Mouse (Mus musculus) limb, embryonic 11.5 days (tissue): Measurements from ENCODE around the gene Zfp451. TPM values are rescaled to one million over a fixed set of nuclear protein-coding genes. Genes with fewer than 3 reads are reported as not detected.
"Not testable (repeated sequence)": the region's sequence is repeated elsewhere in the genome, so short reads cannot be mapped to it uniquely, and the experiment has no call there.

Source experiments
- ATAC-seq: fragments of 200-750 bp; cut with Nextera tagmentation; 2 replicates; pipeline ENCODE4 v1.8.0; 2017; ENCODE audit warnings: low read depth; ENCODE audit not compliant: insufficient number of reproducible peaks, low FRiP score, low TSS enrichment
- DNase-seq: peaks from one replicate; pipeline ENCODE4 v3.0.0-alpha.2; 2015; ENCODE audit warnings: low spot score
- H3K27ac ChIP-seq: fragments of 300-500 bp; sonication (generic); replicated peaks from 2 replicates; pipeline ENCODE4 v1.5.1; 2014; ENCODE audit warnings: low read depth, mild to moderate bottlenecking, low read length
- H3K27me3 ChIP-seq: fragments of 300-500 bp; sonication (generic); 2 replicates; pipeline ENCODE4 v1.6.1; 2014; ENCODE audit warnings: mild to moderate bottlenecking, low read length, mixed read lengths; ENCODE audit not compliant: control insufficient read depth, insufficient read depth
- H3K36me3 ChIP-seq: fragments of 300-500 bp; sonication (generic); 2 replicates; pipeline ENCODE4 v1.6.1; 2014; ENCODE audit warnings: mild to moderate bottlenecking, low read length, moderate library complexity, mixed read lengths; ENCODE audit not compliant: control insufficient read depth, insufficient read depth
- H3K4me1 ChIP-seq: fragments of 300-500 bp; sonication (generic); 2 replicates; pipeline ENCODE4 v1.6.1; 2014; ENCODE audit warnings: low read length, mixed read lengths; ENCODE audit not compliant: control insufficient read depth, insufficient read depth
- H3K4me2 ChIP-seq: fragments of 300-500 bp; sonication (generic); 2 replicates; pipeline ENCODE4 v1.6.1; 2014; ENCODE audit warnings: low read depth, mild to moderate bottlenecking, moderate library complexity; ENCODE audit not compliant: severe bottlenecking
- H3K4me3 ChIP-seq: fragments of 300-500 bp; sonication (generic); 2 replicates; pipeline ENCODE4 v1.5.1; 2014; ENCODE audit warnings: low read depth, low read length
- H3K9ac ChIP-seq: fragments of 300-500 bp; sonication (generic); 2 replicates; pipeline ENCODE4 v1.6.1; 2014; ENCODE audit warnings: mild to moderate bottlenecking, low read length
- H3K9me3 ChIP-seq: fragments of 300-500 bp; sonication (generic); 2 replicates; pipeline ENCODE4 v1.6.1; 2016; ENCODE audit warnings: low read length; ENCODE audit not compliant: control insufficient read depth
- WGBS: fragments of 180-500 bp; shearing (Covaris S2); extraction: QIAGEN DNeasy Blood & Tissue Kit; methylation state at CpG from one replicate; pipeline ENCODE4 v1.1.7; 2014; 5-methylcytosine and 5-hydroxymethylcytosine counted together
- polyA plus RNA-seq: library from polyadenylated mRNA; unstranded; fragments of >200 nt; fragmentation: Nextera tagmentation; extraction: Ambion mirVana; gene quantifications from 2 replicates; pipeline ENCODE4 v1.2.1, GENCODE M21; 2014

The Zfp451 gene
- 39.9 and 42.7 TPM in 2 replicates for polyA plus RNA-seq

- peak within 1 kb of the TSS; percentile 99 for H3K9ac ChIP-seq
- peak within 1 kb of the TSS; percentile 84 for H3K27ac ChIP-seq
- H3K4me2 ChIP-seq = peak within 1 kb of the TSS; percentile 80
- under 1% methylated on average over 84 of the region's 85 CpGs for WGBS
- peaks cover 8% of the 10 kb centered on the region for H3K4me1 ChIP-seq
- H3K9me3 ChIP-seq = no peaks in the 10 kb centered on the region
- H3K4me3 ChIP-seq = peak within 1 kb of the TSS; percentile 98
- peaks cover 14% of the 10 kb centered on the region; the same call in 1 of the 2 replicates for H3K36me3 ChIP-seq
- ATAC-seq (peak; percentile 92), DNase-seq (peak; percentile 95)
- no peaks in the 10 kb centered on the region for H3K27me3 ChIP-seq
These were observed at the start of gene Zfp451 for GRCm38 (mm10) chr1:33813868-33814794. Zfp451 (minus strand) TSS chr1:33814595.

GRCm38 (mm10) chr1:33846807-33847206 lies 32.4 kb upstream of the Zfp451 start:
- ATAC-seq = no peak
- H3K9ac ChIP-seq = no peak overlapping the region
- H3K4me1 ChIP-seq = no peaks in the 10 kb centered on the region
- no peak overlapping the region for H3K27ac ChIP-seq
- no peaks in the 10 kb centered on the region for H3K36me3 ChIP-seq
- no peak overlapping the region for H3K4me3 ChIP-seq
- H3K4me2 ChIP-seq = no peak overlapping the region
- no peaks in the 10 kb centered on the region for H3K27me3 ChIP-seq
- 97% methylated on average over 2 of the region's 2 CpGs for WGBS
- H3K9me3 ChIP-seq = no peaks in the 10 kb centered on the region
- no peak for DNase-seq

- Histone ChIP-seq H3K36me3 (no peaks in the 10 kb centered on the region), H3K4me3 (no peak overlapping the region), H3K9ac (no peak overlapping the region), H3K4me1 (no peaks in the 10 kb centered on the region), H3K4me2 (no peak overlapping the region), H3K9me3 (no peaks in the 10 kb centered on the region), H3K27me3 (no peaks in the 10 kb centered on the region), H3K27ac (no peak overlapping the region)
- no peak for DNase-seq
- no peak for ATAC-seq
- WGBS = 84% methylated on average over 6 of the region's 6 CpGs
These were observed 29.4 kb upstream of the Zfp451 start for GRCm38 (mm10) chr1:33843823-33844222.

- H3K9ac ChIP-seq, H3K4me3 ChIP-seq, H3K9me3 ChIP-seq, H3K36me3 ChIP-seq, ATAC-seq, H3K27me3 ChIP-seq, H3K4me1 ChIP-seq, H3K4me2 ChIP-seq, DNase-seq, H3K27ac ChIP-seq: not testable (repeated sequence)
- WGBS = 94% methylated on average over 14 of the region's 14 CpGs
These were observed 24.6 kb upstream of the Zfp451 start for GRCm38 (mm10) chr1:33838952-33839351.

- 71% methylated on average over 4 of the region's 4 CpGs for WGBS
- no peak for DNase-seq
- ATAC-seq = no peak
These were observed 16.2 kb upstream of the Zfp451 start for GRCm38 (mm10) chr1:33830586-33830985.

GRCm38 (mm10) chr1:33817931-33818330 lies 3.5 kb upstream of the Zfp451 start:
- H3K36me3 ChIP-seq = peaks cover 1% of the 10 kb centered on the region; the same call in 1 of the 2 replicates
- no peaks in the 10 kb centered on the region for H3K27me3 ChIP-seq
- WGBS = 86% methylated on average over 2 of the region's 2 CpGs
- no peak overlapping the region for H3K4me3 ChIP-seq
- no peak overlapping the region for H3K27ac ChIP-seq
- no peak overlapping the region for H3K9ac ChIP-seq
- DNase-seq (no peak), ATAC-seq (no peak)
- H3K9me3 ChIP-seq = no peaks in the 10 kb centered on the region
- peaks cover 5% of the 10 kb centered on the region for H3K4me1 ChIP-seq
- H3K4me2 ChIP-seq = no peak overlapping the region

More at GRCm38 (mm10) chr1:33830586-33830985, 16.2 kb upstream of the Zfp451 start:
- no peak overlapping the region for H3K9ac ChIP-seq
- H3K9me3 ChIP-seq = no peaks in the 10 kb centered on the region
- no peaks in the 10 kb centered on the region for H3K4me1 ChIP-seq
- H3K4me2 ChIP-seq = no peak overlapping the region
- no peaks in the 10 kb centered on the region for H3K27me3 ChIP-seq
- no peak overlapping the region for H3K4me3 ChIP-seq
- H3K27ac ChIP-seq = no peak overlapping the region
- H3K36me3 ChIP-seq = no peaks in the 10 kb centered on the region

- Histone ChIP-seq H3K4me1 (peaks cover 8% of the 10 kb centered on the region), H3K9ac (peak overlapping the region; percentile 99), H3K9me3 (no peaks in the 10 kb centered on the region), H3K36me3 (peaks cover 14% of the 10 kb centered on the region; the same call in 1 of the 2 replicates), H3K27ac (no peak overlapping the region), H3K27me3 (no peaks in the 10 kb centered on the region), H3K4me2 (peak overlapping the region; percentile 80), H3K4me3 (peak overlapping the region; percentile 98)
- DNase-seq (no peak), ATAC-seq (no peak)
- 13% methylated on average over 11 of the region's 11 CpGs for WGBS
These were observed 914 bp downstream of the Zfp451 start for GRCm38 (mm10) chr1:33813495-33813867.

GRCm38 (mm10) chr1:33803323-33803722 lies 11.1 kb downstream of the Zfp451 start:
- Histone ChIP-seq H3K9ac (no peak overlapping the region), H3K4me1 (no peaks in the 10 kb centered on the region), H3K27ac (no peak overlapping the region), H3K36me3 (peaks cover 31% of the 10 kb centered on the region), H3K9me3 (no peaks in the 10 kb centered on the region), H3K27me3 (no peaks in the 10 kb centered on the region), H3K4me2 (no peak overlapping the region), H3K4me3 (no peak overlapping the region)
- ATAC-seq (no peak), DNase-seq (no peak)
- 100% methylated on average over 2 of the region's 2 CpGs for WGBS
